Mouse (Mus musculus) granulocyte monocyte progenitor cell, adult 5-6 weeks (primary cell): Measurements from ENCODE around the gene Olfr1281. TPM values are rescaled to one million over a fixed set of nuclear protein-coding genes. Genes with fewer than 3 reads are reported as not detected.
"Not testable (repeated sequence)": the region's sequence is repeated elsewhere in the genome, so short reads cannot be mapped to it uniquely, and the experiment has no call there.

Experiments used
- ATAC-seq: replicated peaks from 2 replicates; pipeline ENCODE4 v1.8.0; 2016; ENCODE audit warnings: mild to moderate bottlenecking, moderate TSS enrichment, inconsistent platforms; ENCODE audit not compliant: poor library complexity, severe bottlenecking
- total RNA-seq, 2 experiments: library from RNA; stranded (forward) in 1 of 2; stranded (reverse) in 1 of 2; fragments of 200-712, 200-1000 nt in 1 of 2; fragments of >200 nt in 1 of 2; fragmentation: Nextera tagmentation in 1 of 2; gene quantifications; 2 replicates each; pipeline ENCODE4 v1.2.3; 2014 to 2017

Olfr1281 gene
- not detected in 2 replicates for total RNA-seq (2014; fragmentation: Nextera tagmentation)
- not detected in 2 replicates for total RNA-seq (2017)

- no peak for ATAC-seq
These were observed at the start of gene Olfr1281 for GRCm38 (mm10) chr2:111326220-111326619. Gene Olfr1281 (plus strand): TSS chr2:111326520.

GRCm38 (mm10) chr2:111289836-111290235, 36.5 kb upstream of the Olfr1281 start, which contains the start of gene Olfr1278:
Gene Olfr1278 (plus strand): TSS chr2:111290136.
- ATAC-seq = no peak

GRCm38 (mm10) chr2:111298541-111298940, 27.8 kb upstream of the Olfr1281 start:
- ATAC-seq = no peak

GRCm38 (mm10) chr2:111300374-111300773, 25.9 kb upstream of the Olfr1281 start, which contains the start of gene Olfr1279:
Gene Olfr1279 (plus strand): TSS chr2:111300635.
- no peak for ATAC-seq

GRCm38 (mm10) chr2:111313717-111314116, 12.6 kb upstream of the Olfr1281 start, which contains the start of gene Olfr1280:
Gene Olfr1280 (plus strand): TSS chr2:111314017.
- ATAC-seq = no peak

GRCm38 (mm10) chr2:111333721-111334120, 7.4 kb downstream of the Olfr1281 start:
- ATAC-seq = not testable (repeated sequence)

- no peak for ATAC-seq
These were observed 9.7 kb downstream of the Olfr1281 start, which contains the start of gene Olfr1282 for GRCm38 (mm10) chr2:111335976-111336375. Gene Olfr1282 (minus strand): TSS chr2:111336076.

- no peak for ATAC-seq
These were observed 40.2 kb downstream of the Olfr1281 start, which contains the start of gene Olfr1283 for GRCm38 (mm10) chr2:111366490-111366889. Gene Olfr1283 (plus strand): TSS chr2:111366790.

- ATAC-seq = no peak
These were observed 48.9 kb downstream of the Olfr1281 start, which contains the start of gene Olfr1284 for GRCm38 (mm10) chr2:111375222-111375621. Gene Olfr1284 (plus strand): TSS chr2:111375522.

Other genes starting within 250 kb of the Olfr1281 start
- gene Gm13941, start 220.5 kb upstream of the Olfr1281 start, total RNA-seq (2014; fragmentation: Nextera tagmentation) = not detected in 2 replicates
- gene Gm13941, start 220.5 kb upstream of the Olfr1281 start, total RNA-seq (2017) = not detected in 2 replicates
- not detected in 2 replicates for gene Gm15130, start 173.6 kb upstream of the Olfr1281 start, total RNA-seq (2014; fragmentation: Nextera tagmentation)
- gene Gm15130, start 173.6 kb upstream of the Olfr1281 start, total RNA-seq (2017) = not detected in 2 replicates
- gene 4930430A15Rik, start 96.9 kb upstream of the Olfr1281 start, total RNA-seq (2014; fragmentation: Nextera tagmentation) = not detected in 2 replicates
- gene 4930430A15Rik, start 96.9 kb upstream of the Olfr1281 start, total RNA-seq (2017) = not detected in 2 replicates
- not detected in 2 replicates for gene Olfr1275, start 91.2 kb upstream of the Olfr1281 start, total RNA-seq (2014; fragmentation: Nextera tagmentation)
- gene Olfr1275, start 91.2 kb upstream of the Olfr1281 start, total RNA-seq (2017) = not detected in 2 replicates
- gene Olfr1276, start 72.0 kb upstream of the Olfr1281 start, total RNA-seq (2014; fragmentation: Nextera tagmentation) = not detected in 2 replicates
- not detected in 2 replicates for gene Olfr1276, start 72.0 kb upstream of the Olfr1281 start, total RNA-seq (2017)
- not detected in 2 replicates for gene Olfr1277, start 52.4 kb upstream of the Olfr1281 start, total RNA-seq (2014; fragmentation: Nextera tagmentation)
- gene Olfr1277, start 52.4 kb upstream of the Olfr1281 start, total RNA-seq (2017) = not detected in 2 replicates
- gene Olfr1278, start 36.4 kb upstream of the Olfr1281 start, total RNA-seq (2014; fragmentation: Nextera tagmentation) = not detected in 2 replicates
- not detected in 2 replicates for gene Olfr1278, start 36.4 kb upstream of the Olfr1281 start, total RNA-seq (2017)
- not detected in 2 replicates for gene Olfr1279, start 25.9 kb upstream of the Olfr1281 start, total RNA-seq (2014; fragmentation: Nextera tagmentation)
- not detected in 2 replicates for gene Olfr1279, start 25.9 kb upstream of the Olfr1281 start, total RNA-seq (2017)
- gene Olfr1280, start 12.5 kb upstream of the Olfr1281 start, total RNA-seq (2014; fragmentation: Nextera tagmentation) = not detected in 2 replicates
- gene Olfr1280, start 12.5 kb upstream of the Olfr1281 start, total RNA-seq (2017) = not detected in 2 replicates
- not detected in 2 replicates for gene Olfr1282, start 9.6 kb downstream of the Olfr1281 start, total RNA-seq (2014; fragmentation: Nextera tagmentation)
- gene Olfr1282, start 9.6 kb downstream of the Olfr1281 start, total RNA-seq (2017) = not detected in 2 replicates
- gene Olfr1283, start 40.3 kb downstream of the Olfr1281 start, total RNA-seq (2014; fragmentation: Nextera tagmentation) = not detected in 2 replicates
- gene Olfr1283, start 40.3 kb downstream of the Olfr1281 start, total RNA-seq (2017) = not detected in 2 replicates
- gene Olfr1284, start 49.0 kb downstream of the Olfr1281 start, total RNA-seq (2014; fragmentation: Nextera tagmentation) = not detected in 2 replicates
- gene Olfr1284, start 49.0 kb downstream of the Olfr1281 start, total RNA-seq (2017) = not detected in 2 replicates
- gene Olfr1286, start 96.6 kb downstream of the Olfr1281 start, total RNA-seq (2014; fragmentation: Nextera tagmentation) = not detected in 2 replicates
- gene Olfr1286, start 96.6 kb downstream of the Olfr1281 start, total RNA-seq (2017) = not detected in 2 replicates
- gene Olfr1287, start 122.6 kb downstream of the Olfr1281 start, total RNA-seq (2014; fragmentation: Nextera tagmentation) = not detected in 2 replicates
- not detected in 2 replicates for gene Olfr1287, start 122.6 kb downstream of the Olfr1281 start, total RNA-seq (2017)
- gene Olfr1288, start 147.6 kb downstream of the Olfr1281 start, total RNA-seq (2014; fragmentation: Nextera tagmentation) = not detected in 2 replicates
- not detected in 2 replicates for gene Olfr1288, start 147.6 kb downstream of the Olfr1281 start, total RNA-seq (2017)
- gene Olfr1289, start 154.3 kb downstream of the Olfr1281 start, total RNA-seq (2014; fragmentation: Nextera tagmentation) = not detected in 2 replicates
- not detected in 2 replicates for gene Olfr1289, start 154.3 kb downstream of the Olfr1281 start, total RNA-seq (2017)
- not detected in 2 replicates for gene Olfr1290, start 167.3 kb downstream of the Olfr1281 start, total RNA-seq (2014; fragmentation: Nextera tagmentation)
- gene Olfr1290, start 167.3 kb downstream of the Olfr1281 start, total RNA-seq (2017) = not detected in 2 replicates
- gene Olfr1291-ps1, start 170.7 kb downstream of the Olfr1281 start, total RNA-seq (2014; fragmentation: Nextera tagmentation) = not detected in 2 replicates
- gene Olfr1291-ps1, start 170.7 kb downstream of the Olfr1281 start, total RNA-seq (2017) = not detected in 2 replicates
- not detected in 2 replicates for gene Olfr1293-ps, start 198.7 kb downstream of the Olfr1281 start, total RNA-seq (2014; fragmentation: Nextera tagmentation)
- gene Olfr1293-ps, start 198.7 kb downstream of the Olfr1281 start, total RNA-seq (2017) = not detected in 2 replicates
- gene Olfr1294, start 213.8 kb downstream of the Olfr1281 start, total RNA-seq (2014; fragmentation: Nextera tagmentation) = not detected in 2 replicates
- not detected in 2 replicates for gene Olfr1294, start 213.8 kb downstream of the Olfr1281 start, total RNA-seq (2017)
- gene Olfr1295, start 243.2 kb downstream of the Olfr1281 start, total RNA-seq (2014; fragmentation: Nextera tagmentation) = not detected in 2 replicates
- not detected in 2 replicates for gene Olfr1295, start 243.2 kb downstream of the Olfr1281 start, total RNA-seq (2017)